Mouse (Mus musculus): Measurements from ENCODE around the gene Oaz2. TPM values are rescaled to one million over a fixed set of nuclear protein-coding genes. Genes with fewer than 3 reads are reported as not detected.

Oaz2 gene
- polyA plus RNA-seq, 1 experiment: 31.8 TPM

DNA sequence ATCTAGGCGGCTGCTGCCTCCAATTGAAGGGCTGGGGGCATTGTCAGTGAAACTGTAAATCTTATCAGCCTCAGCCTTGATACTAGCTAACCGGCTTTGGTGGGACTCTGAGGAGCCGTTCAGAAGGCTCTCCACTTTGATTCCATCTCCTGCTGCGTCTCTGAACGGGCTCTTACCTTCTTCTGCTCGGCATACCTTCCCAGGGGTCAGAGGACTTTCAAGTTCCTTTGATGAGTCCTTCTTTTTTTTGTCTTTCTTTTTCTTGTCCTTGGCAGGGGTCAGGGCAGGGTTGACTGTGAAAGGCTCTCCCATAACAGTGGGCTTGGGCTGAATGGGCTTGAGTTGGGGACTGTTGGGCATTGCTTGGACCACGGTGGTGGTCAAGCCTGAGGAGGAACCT lies 35.4 kb downstream of the Oaz2 start:
- Histone ChIP-seq H3K9me3 (no peaks in the 10 kb centered on the region), H3K27me3 (replicated peaks) (no peaks in the 10 kb centered on the region), H3K4me1 (peaks cover 28% of the 10 kb centered on the region), H3K4me3 (replicated peaks) (no peak overlapping the region), H3K36me3 (replicated peaks; ENCODE audit: low read length) (peaks cover 87% of the 10 kb centered on the region)
- TF ChIP-seq GATA1 (IDR thresholded peaks at IDR 0.05; ENCODE audit: borderline replicate concordance, low read length): no peak
- TF ChIP-seq FLI1 (IDR thresholded peaks at IDR 0.05; ENCODE audit: low read length): no peak

- H3K27me3 ChIP-seq (replicated peaks): no peaks in the 10 kb centered on the region
- no peak overlapping the region for H3K4me3 ChIP-seq (replicated peaks)
- H3K9me3 ChIP-seq: no peaks in the 10 kb centered on the region
- peaks cover 28% of the 10 kb centered on the region for H3K4me1 ChIP-seq
- peaks cover 83% of the 10 kb centered on the region for H3K36me3 ChIP-seq (replicated peaks; ENCODE audit: low read length)
- TF ChIP-seq GATA1 (IDR thresholded peaks at IDR 0.05; ENCODE audit: borderline replicate concordance, low read length) (no peak), FLI1 (IDR thresholded peaks at IDR 0.05; ENCODE audit: low read length) (no peak)
These were observed 36.3 kb downstream of the Oaz2 start for GRCm38 (mm10) chr9:65703926-65704595.

- Histone ChIP-seq H3K27me3 (replicated peaks) (no peaks in the 10 kb centered on the region), H3K4me1 (peaks cover 38% of the 10 kb centered on the region), H3K36me3 (replicated peaks; ENCODE audit: low read length) (peaks cover 8% of the 10 kb centered on the region), H3K9me3 (no peaks in the 10 kb centered on the region), H3K4me3 (replicated peaks) (no peak overlapping the region)
- no peak for TF ChIP-seq GATA1 (IDR thresholded peaks at IDR 0.05; ENCODE audit: borderline replicate concordance, low read length)
- no peak for TF ChIP-seq FLI1 (IDR thresholded peaks at IDR 0.05; ENCODE audit: low read length)
These were observed 50.4 kb downstream of the Oaz2 start for GRCm38 (mm10) chr9:65718195-65718594.

DNA sequence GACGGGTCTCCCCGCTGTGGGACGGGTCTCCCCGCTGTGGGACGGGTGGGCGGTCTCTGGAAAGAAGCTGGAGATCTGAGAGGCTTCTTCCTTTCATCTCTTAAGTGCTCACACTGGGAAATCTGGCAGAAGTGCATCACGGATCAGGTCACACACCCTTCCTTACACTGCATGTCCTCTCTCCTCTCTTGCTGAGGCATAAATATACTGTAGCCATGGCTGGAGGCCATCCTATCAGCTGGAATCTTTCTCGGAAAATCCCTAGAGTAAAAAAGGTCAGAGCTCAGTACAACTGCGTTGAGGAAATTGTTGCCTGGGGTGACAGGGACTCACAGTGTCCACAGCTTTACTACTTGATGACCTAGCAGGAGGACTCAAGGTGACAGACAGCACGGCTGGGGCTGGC lies 53.4 kb downstream of the Oaz2 start:
- TF ChIP-seq GATA1 (IDR thresholded peaks at IDR 0.05; ENCODE audit: borderline replicate concordance, low read length) (no peak), FLI1 (IDR thresholded peaks at IDR 0.05; ENCODE audit: low read length) (no peak)
- H3K4me1 ChIP-seq: peaks cover 49% of the 10 kb centered on the region
- H3K4me3 ChIP-seq (replicated peaks): no peak overlapping the region
- peaks cover 8% of the 10 kb centered on the region for H3K36me3 ChIP-seq (replicated peaks; ENCODE audit: low read length)
- H3K9me3 ChIP-seq: no peaks in the 10 kb centered on the region
- H3K27me3 ChIP-seq (replicated peaks): no peaks in the 10 kb centered on the region

DNA sequence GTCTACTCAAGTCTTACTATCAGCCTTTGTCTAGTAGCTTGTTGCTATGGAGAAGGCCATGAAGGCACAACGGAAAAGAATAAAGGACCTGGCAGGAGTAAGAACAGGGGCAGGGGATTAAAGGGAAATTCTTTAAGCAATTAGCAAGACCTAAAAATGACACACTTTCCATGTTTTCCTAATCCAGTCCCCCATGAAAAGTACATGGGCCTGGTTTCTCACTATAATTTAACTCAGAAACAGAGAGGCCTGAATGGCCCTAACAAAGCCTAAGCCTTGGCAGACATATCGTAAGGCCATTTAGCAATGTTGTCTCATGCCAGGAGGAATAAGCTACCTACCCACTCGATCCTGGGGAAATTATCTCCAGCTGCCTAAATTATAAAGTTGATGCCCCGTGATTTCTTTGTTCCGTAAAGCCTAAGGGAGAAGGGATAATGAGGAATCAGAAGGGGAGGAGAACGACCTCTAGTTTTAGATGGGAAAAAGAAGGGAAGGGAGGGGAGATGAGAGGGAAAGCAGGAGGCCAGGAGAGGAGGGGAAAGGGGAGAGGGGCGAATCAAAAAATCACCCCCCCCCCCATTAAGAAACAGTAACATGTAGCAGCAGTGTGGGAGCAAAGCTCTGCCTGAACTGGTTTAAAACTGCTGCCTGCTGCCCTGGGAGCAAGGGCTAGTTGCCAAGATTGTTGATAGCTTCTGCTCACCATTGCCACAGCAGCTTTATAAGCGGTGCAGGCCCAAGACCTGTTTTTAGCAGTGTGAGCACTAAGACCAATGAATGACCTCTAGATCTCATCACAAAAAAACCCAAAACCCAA lies 56.9 kb downstream of the Oaz2 start:
- TF ChIP-seq GATA1 (IDR thresholded peaks at IDR 0.05; ENCODE audit: borderline replicate concordance, low read length) (no peak), FLI1 (IDR thresholded peaks at IDR 0.05; ENCODE audit: low read length) (no peak)
- H3K9me3 ChIP-seq: no peaks in the 10 kb centered on the region
- peaks cover 18% of the 10 kb centered on the region for H3K36me3 ChIP-seq (replicated peaks; ENCODE audit: low read length)

DNA sequence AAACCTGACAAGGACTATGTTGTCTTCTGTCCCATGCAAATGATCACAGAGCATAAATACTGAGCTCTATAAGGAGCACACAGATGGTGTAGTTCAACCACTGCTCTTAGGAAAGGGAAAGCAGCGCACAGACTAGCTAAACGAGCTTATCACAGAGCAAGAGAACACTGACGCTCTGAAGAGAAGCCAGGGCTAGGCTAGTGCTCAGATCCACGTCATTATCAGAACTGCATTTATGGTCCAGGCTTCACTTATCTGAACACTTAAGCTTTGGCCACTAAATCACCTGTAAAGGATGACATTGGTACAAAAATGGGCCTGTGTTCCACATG lies 57.5 kb downstream of the Oaz2 start:
- TF ChIP-seq FLI1 (IDR thresholded peaks at IDR 0.05; ENCODE audit: low read length) (no peak), GATA1 (IDR thresholded peaks at IDR 0.05; ENCODE audit: borderline replicate concordance, low read length) (no peak)
- peaks cover 23% of the 10 kb centered on the region for H3K36me3 ChIP-seq (replicated peaks; ENCODE audit: low read length)
- no peaks in the 10 kb centered on the region for H3K9me3 ChIP-seq
- H3K4me3 ChIP-seq (replicated peaks): no peak overlapping the region
- no peaks in the 10 kb centered on the region for H3K27me3 ChIP-seq (replicated peaks)
- H3K4me1 ChIP-seq: peaks cover 43% of the 10 kb centered on the region

More for the DNA sequence above, 56.9 kb downstream of the Oaz2 start:
- Histone ChIP-seq H3K4me1 (peaks cover 48% of the 10 kb centered on the region), H3K27me3 (replicated peaks) (no peaks in the 10 kb centered on the region), H3K4me3 (replicated peaks) (no peak overlapping the region)

- H3K36me3 ChIP-seq (replicated peaks; ENCODE audit: low read length): peaks cover 30% of the 10 kb centered on the region
- H3K27me3 ChIP-seq (replicated peaks): no peaks in the 10 kb centered on the region
- H3K4me3 ChIP-seq (replicated peaks): no peak overlapping the region
- H3K9me3 ChIP-seq: no peaks in the 10 kb centered on the region
- no peak for TF ChIP-seq GATA1 (IDR thresholded peaks at IDR 0.05; ENCODE audit: borderline replicate concordance, low read length)
- TF ChIP-seq FLI1 (IDR thresholded peaks at IDR 0.05; ENCODE audit: low read length): no peak
- H3K4me1 ChIP-seq: peaks cover 36% of the 10 kb centered on the region
These were observed 58.6 kb downstream of the Oaz2 start for GRCm38 (mm10) chr9:65726431-65726830.

DNA sequence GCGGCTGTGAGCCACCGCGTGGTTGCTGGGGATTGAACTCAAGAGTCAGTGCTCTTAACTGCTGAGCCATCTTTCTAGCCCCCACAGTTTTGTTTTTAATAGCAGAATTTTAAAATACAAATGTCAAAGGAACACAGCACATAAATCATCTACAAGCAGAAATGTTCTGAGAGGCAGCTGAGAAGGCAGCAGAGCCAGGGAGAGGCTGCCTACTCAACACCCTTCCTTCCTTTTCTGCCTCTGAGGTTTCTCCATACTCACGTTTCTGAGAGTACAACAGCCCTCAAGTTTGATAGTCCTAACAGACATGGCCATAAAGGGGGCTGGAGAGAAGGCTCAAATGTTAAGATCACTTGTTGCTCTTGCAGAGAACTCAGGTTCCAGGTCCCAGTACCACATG lies 59.7 kb downstream of the Oaz2 start:
- Histone ChIP-seq H3K4me3 (replicated peaks) (no peak overlapping the region), H3K36me3 (replicated peaks; ENCODE audit: low read length) (peaks cover 31% of the 10 kb centered on the region), H3K9me3 (no peaks in the 10 kb centered on the region)

DNA sequence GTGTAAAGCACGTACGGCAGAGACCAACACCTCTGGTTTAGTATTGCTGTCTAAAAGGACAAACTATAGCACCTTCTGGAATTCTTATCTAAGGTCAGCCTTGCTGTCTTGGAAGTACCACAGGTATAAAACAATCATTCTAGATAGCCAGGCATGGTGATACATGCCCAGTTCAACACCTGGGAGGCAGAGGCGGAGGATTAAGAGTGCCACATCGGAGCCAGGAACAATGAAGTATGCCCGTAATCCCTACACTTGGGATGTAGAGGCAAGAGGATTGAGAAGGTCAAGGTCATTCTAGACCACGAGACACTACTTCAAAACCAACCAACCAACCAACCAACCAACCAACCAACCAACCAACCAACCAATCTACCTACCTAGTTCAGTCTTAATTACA lies 60.8 kb downstream of the Oaz2 start:
- Histone ChIP-seq H3K36me3 (replicated peaks; ENCODE audit: low read length) (peaks cover 35% of the 10 kb centered on the region), H3K4me1 (peaks cover 28% of the 10 kb centered on the region), H3K27me3 (replicated peaks) (no peaks in the 10 kb centered on the region), H3K9me3 (no peaks in the 10 kb centered on the region), H3K4me3 (replicated peaks) (no peak overlapping the region)
- TF ChIP-seq FLI1 (IDR thresholded peaks at IDR 0.05; ENCODE audit: low read length) (no peak), GATA1 (IDR thresholded peaks at IDR 0.05; ENCODE audit: borderline replicate concordance, low read length) (no peak)

More for the DNA sequence above, 59.7 kb downstream of the Oaz2 start:
- TF ChIP-seq GATA1 (IDR thresholded peaks at IDR 0.05; ENCODE audit: borderline replicate concordance, low read length) (no peak), FLI1 (IDR thresholded peaks at IDR 0.05; ENCODE audit: low read length) (no peak)
- Histone ChIP-seq H3K4me1 (peaks cover 30% of the 10 kb centered on the region), H3K27me3 (replicated peaks) (no peaks in the 10 kb centered on the region)

- Histone ChIP-seq H3K9me3 (no peaks in the 10 kb centered on the region), H3K36me3 (replicated peaks; ENCODE audit: low read length) (peaks cover 30% of the 10 kb centered on the region), H3K27me3 (replicated peaks) (no peaks in the 10 kb centered on the region), H3K4me1 (0 out of 2 replicates have a peak, but pooled peaks cover 2% of the 10 kb centered on the region), H3K4me3 (replicated peaks) (no peak overlapping the region)
- no peak for TF ChIP-seq FLI1 (IDR thresholded peaks at IDR 0.05; ENCODE audit: low read length)
These were observed 67.1 kb downstream of the Oaz2 start for GRCm38 (mm10) chr9:65734931-65735330.

Other genes starting within 250 kb of the Oaz2 start
- not detected in 2 replicates for gene Slc51b, start 245.0 kb upstream of the Oaz2 start, polyA plus RNA-seq (2012; ENCODE audit: insufficient read depth, low replicate concordance)
- 4.8 and 6.3 TPM in 2 replicates for gene Mtfmt, start 232.2 kb upstream of the Oaz2 start, polyA plus RNA-seq (2012; ENCODE audit: insufficient read depth, low replicate concordance)
- gene Spg21, start 207.1 kb upstream of the Oaz2 start, polyA plus RNA-seq (2012; ENCODE audit: insufficient read depth, low replicate concordance): 9.2 and 10.3 TPM in 2 replicates
- gene Ankdd1a, start 147.8 kb upstream of the Oaz2 start, polyA plus RNA-seq (2012; ENCODE audit: insufficient read depth, low replicate concordance): 2.0 TPM in 1 of 2 replicates, not detected in the other
- gene Plekho2, start 88.0 kb upstream of the Oaz2 start, polyA plus RNA-seq (2012; ENCODE audit: insufficient read depth, low replicate concordance): 198 and 329 TPM in 2 replicates
- gene Pif1, start 80.8 kb upstream of the Oaz2 start, polyA plus RNA-seq (2012; ENCODE audit: insufficient read depth, low replicate concordance): 3.9 and 6.9 TPM in 2 replicates
- 500 and 536 TPM in 2 replicates for gene Rbpms2, start 38.4 kb upstream of the Oaz2 start, polyA plus RNA-seq (2012; ENCODE audit: insufficient read depth, low replicate concordance)
- gene Zfp609, start 159.6 kb downstream of the Oaz2 start, polyA plus RNA-seq (2012; ENCODE audit: insufficient read depth, low replicate concordance): 1.2 and 15.5 TPM in 2 replicates
- gene Pclaf, start 222.2 kb downstream of the Oaz2 start, polyA plus RNA-seq (2012; ENCODE audit: insufficient read depth, low replicate concordance): 2.8 TPM in 1 of 2 replicates, not detected in the other
- gene Trip4, start 240.8 kb downstream of the Oaz2 start, polyA plus RNA-seq (2012; ENCODE audit: insufficient read depth, low replicate concordance): 0.58 TPM in 1 of 2 replicates, not detected in the other
- gene Csnk1g1, start 240.9 kb downstream of the Oaz2 start, polyA plus RNA-seq (2012; ENCODE audit: insufficient read depth, low replicate concordance): 0.45 and 1.4 TPM in 2 replicates

Data from megakaryocyte, embryonic 14.5 days (primary cell).